In the genomic region with DNA sequence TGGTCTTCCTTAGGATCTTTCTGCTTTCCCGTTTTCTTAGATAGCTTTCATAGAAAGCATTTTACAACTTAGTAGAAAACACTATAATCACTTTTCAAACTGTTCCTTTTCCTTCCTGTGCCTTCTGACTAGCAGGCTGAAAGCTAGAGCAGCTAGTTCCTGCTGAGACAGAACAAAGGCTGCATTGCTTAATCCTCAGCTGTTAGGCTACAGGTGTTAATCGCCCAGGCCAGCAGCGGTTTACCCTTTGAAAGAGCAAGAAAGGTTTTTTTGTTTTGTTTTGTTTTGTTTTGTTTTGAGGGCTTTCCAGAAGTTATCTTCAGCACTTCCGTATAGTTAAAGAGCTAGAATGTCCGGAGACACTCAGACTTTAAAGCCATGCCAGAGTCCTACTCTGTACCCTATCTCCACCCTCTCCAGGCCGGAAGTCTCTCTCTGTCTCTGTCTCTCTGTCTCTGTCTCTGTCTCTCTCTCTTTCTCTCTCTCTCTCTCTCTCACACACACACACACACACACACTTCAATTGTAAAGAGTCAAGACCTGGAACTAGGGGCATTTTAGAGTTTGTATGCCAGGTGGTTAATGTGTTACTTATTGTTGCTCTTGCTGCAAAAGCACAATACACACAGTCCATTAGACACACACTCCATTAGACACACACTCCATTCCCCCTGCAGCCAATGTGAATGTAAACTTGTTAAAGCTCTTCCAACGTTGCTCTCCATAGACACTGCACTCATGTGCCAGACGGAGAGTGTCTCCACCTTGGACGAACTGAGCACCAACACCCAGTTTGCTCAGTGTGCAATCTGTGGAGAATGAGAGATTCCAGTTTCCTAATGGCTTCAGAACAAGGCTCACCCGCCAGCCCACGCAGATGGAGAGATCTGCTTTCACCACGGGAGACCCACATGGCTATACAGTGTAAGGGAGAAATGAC, we compare ENCODE assay signal across 10 mouse cellular contexts. TPM values are rescaled to one million over a fixed set of nuclear protein-coding genes. Genes with fewer than 3 reads are reported as not detected.
DNase-seq lines count a peak whose midpoint lies in the region; ATAC-seq lines count a peak whose summit lies in the region.
"Had no signal": no experiment of that assay in that cellular context is flagged by ENCODE, and none has a peak within 500 bp of the region (broad histone marks: within the 10 kb centered on the region; RNA-seq: fewer than 3 reads in every experiment).

No protein-coding gene starts in this region.

- 30% methylated on average over 12 of the region's 12 CpGs for WGBS in embryonic facial prominence, embryonic 14.5 days
- 36% methylated on average over 12 of the region's 12 CpGs for WGBS in limb, embryonic 11.5 days

- intact Hi-C loops in gastrocnemius, postnatal 36 days (cut with DNase I): no loop called here

- no peaks in the 10 kb centered on the region for H3K9me3 ChIP-seq in embryonic facial prominence, embryonic 14.5 days (ENCODE audit: control insufficient read depth, low read length)
- H3K9me3 ChIP-seq in limb, embryonic 11.5 days (ENCODE audit: control insufficient read depth, low read length): no peaks in the 10 kb centered on the region
- H3K9me3 ChIP-seq: midbrain, embryonic 12.5 days had no signal

- H3K36me3 ChIP-seq in embryonic facial prominence, embryonic 14.5 days (ENCODE audit: control insufficient read depth, insufficient read depth, low read length): no peaks in the 10 kb centered on the region
- H3K36me3 ChIP-seq in limb, embryonic 11.5 days (ENCODE audit: control insufficient read depth, insufficient read depth, low read length): no peaks in the 10 kb centered on the region
- H3K36me3 ChIP-seq: midbrain, embryonic 12.5 days had no signal

- no peak overlapping the region for H3K4me3 ChIP-seq in embryonic facial prominence, embryonic 14.5 days (ENCODE audit: low read depth, low read length)
- no peak overlapping the region for H3K4me3 ChIP-seq in limb, embryonic 11.5 days (ENCODE audit: low read depth, low read length)
- H3K4me3 ChIP-seq: erythroblast, embryonic 14.5 days; midbrain, embryonic 12.5 days had no signal

- no peak for ATAC-seq in embryonic facial prominence, embryonic 14.5 days (ENCODE audit: low read depth)
- no peak for ATAC-seq in limb, embryonic 11.5 days (ENCODE audit: insufficient number of reproducible peaks, low FRiP score, low TSS enrichment, low read depth)
- ATAC-seq: activated CD4-positive, CD25-positive, alpha-beta regulatory T cell, adult 4 months had no signal

- H3K9ac ChIP-seq in embryonic facial prominence, embryonic 14.5 days (ENCODE audit: low read depth, low read length): no peak overlapping the region
- H3K9ac ChIP-seq in limb, embryonic 11.5 days (ENCODE audit: low read length): no peak overlapping the region
- H3K9ac ChIP-seq: midbrain, embryonic 12.5 days had no signal

- no peak overlapping the region for H3K4me2 ChIP-seq in embryonic facial prominence, embryonic 14.5 days (ENCODE audit: low read depth, low read length)
- H3K4me2 ChIP-seq in limb, embryonic 11.5 days (ENCODE audit: low read depth, severe bottlenecking): no peak overlapping the region
- H3K4me2 ChIP-seq: midbrain, embryonic 12.5 days had no signal

- no peak overlapping the region for H3K27ac ChIP-seq in embryonic facial prominence, embryonic 14.5 days (replicated peaks; ENCODE audit: low read depth, low read length)
- no peak overlapping the region for H3K27ac ChIP-seq in limb, embryonic 11.5 days (replicated peaks; ENCODE audit: low read depth, low read length)
- H3K27ac ChIP-seq: midbrain, embryonic 12.5 days had no signal

- H3K27me3 ChIP-seq in embryonic facial prominence, embryonic 14.5 days (replicated peaks; ENCODE audit: control insufficient read depth, insufficient read depth, low read length): no peaks in the 10 kb centered on the region
- H3K27me3 ChIP-seq in limb, embryonic 11.5 days (ENCODE audit: control insufficient read depth, insufficient read depth, low read length): no peaks in the 10 kb centered on the region
- H3K27me3 ChIP-seq: midbrain, embryonic 12.5 days had no signal

- DNase-seq in thymus, postnatal 0 days (ENCODE audit: low spot score): peak; percentile 29
- no peak for DNase-seq in thymus, postnatal 36 days
- DNase-seq in embryonic facial prominence, embryonic 14.5 days (ENCODE audit: low spot score): peak; percentile 56
- peak; percentile 53 for DNase-seq in limb, embryonic 11.5 days (ENCODE audit: low spot score)
- no peak for DNase-seq in right cerebral cortex, adult 2 months (ENCODE audit: low spot score in 2 of 2)
- DNase-seq in gastrocnemius, postnatal 36 days: no peak
- DNase-seq in spleen, postnatal 4 days (ENCODE audit: low spot score in 2 of 2): no peak

- no peaks in the 10 kb centered on the region for H3K4me1 ChIP-seq in embryonic facial prominence, embryonic 14.5 days (ENCODE audit: control insufficient read depth, insufficient read depth, low read length)
- H3K4me1 ChIP-seq in limb, embryonic 11.5 days (ENCODE audit: control insufficient read depth, insufficient read depth, low read length): no peaks in the 10 kb centered on the region

RNA-seq across cellular contexts. Expression of a gene that starts 35.5 kb away (rescaled TPM):
- 16.6 TPM in 2 replicates for polyA plus RNA-seq in thymus, postnatal 0 days (2015; fragmentation: Nextera tagmentation; extraction: Ambion mirVana)
- polyA plus RNA-seq in embryonic facial prominence, embryonic 14.5 days (2014; fragmentation: Nextera tagmentation; extraction: Ambion mirVana): 17.8 and 18.7 TPM in 2 replicates
- polyA plus RNA-seq in limb, embryonic 11.5 days (2014; fragmentation: Nextera tagmentation; extraction: Ambion mirVana): 42.1 and 44.8 TPM in 2 replicates
- 1 to 10 TPM; 6.5 to 7.4 TPM for total RNA-seq in gastrocnemius, postnatal 36 days (2021)

RNA-seq across cellular contexts. Expression of a gene that starts 42.8 kb away (rescaled TPM):
- polyA plus RNA-seq in thymus, postnatal 0 days (2015; fragmentation: Nextera tagmentation; extraction: Ambion mirVana): not detected in 2 replicates
- not detected in 2 replicates for polyA plus RNA-seq in embryonic facial prominence, embryonic 14.5 days (2014; fragmentation: Nextera tagmentation; extraction: Ambion mirVana)
- not detected in 2 replicates for polyA plus RNA-seq in limb, embryonic 11.5 days (2014; fragmentation: Nextera tagmentation; extraction: Ambion mirVana)
- not detected for total RNA-seq in gastrocnemius, postnatal 36 days (2021)
- polyA plus RNA-seq: activated CD4-positive, CD25-positive, alpha-beta regulatory T cell, adult 4 months; erythroblast, embryonic 14.5 days; midbrain, embryonic 12.5 days had no signal

Comparison
In these comparisons a context has a peak if more than half of its experiments do, and no peak if none do; other contexts are left out.
1. DNase-seq: peak in thymus, postnatal 0 days (single experiment), embryonic facial prominence, embryonic 14.5 days (single experiment) and limb, embryonic 11.5 days (single experiment); none in thymus, postnatal 36 days (0 of 2), right cerebral cortex, adult 2 months (0 of 2), gastrocnemius, postnatal 36 days (0 of 2) and spleen, postnatal 4 days (0 of 2).